Mouse (Mus musculus) kidney, adult 2 months (tissue): ENCODE measurements around the gene Gabbr2. TPM values are rescaled to one million over a fixed set of nuclear protein-coding genes. Genes with fewer than 3 reads are reported as not detected.
A peak's percentile ranks its signal among the peaks of the same experiment; 100 is the strongest.

Source experiments
- DNase-seq: peaks from one replicate; pipeline ENCODE4 v3.0.0; 2021
- H3K27ac ChIP-seq: fragments of 200-500 bp; 2 replicates; pipeline ENCODE4 v1.5.1; 2012; ENCODE audit warnings: low read depth, low read length, control low read depth, inconsistent platforms; ENCODE audit not compliant: insufficient read depth
- H3K27me3 ChIP-seq: fragments of 200-500 bp; replicated peaks from 2 replicates; pipeline ENCODE4 v1.6.1; 2012; ENCODE audit warnings: mild to moderate bottlenecking, moderate library complexity, low read length, inconsistent platforms; ENCODE audit not compliant: control insufficient read depth, insufficient read depth
- H3K36me3 ChIP-seq: fragments of 200-500 bp; 2 replicates; pipeline ENCODE4 v1.6.1; 2012; ENCODE audit warnings: mild to moderate bottlenecking, moderate library complexity, low read length, inconsistent platforms; ENCODE audit not compliant: control insufficient read depth, insufficient read depth
- H3K4me1 ChIP-seq: fragments of 200-500 bp; 2 replicates; pipeline ENCODE4 v1.6.1; 2011; ENCODE audit warnings: low read length; ENCODE audit not compliant: control insufficient read depth, insufficient read depth
- H3K4me3 ChIP-seq: fragments of 200-500 bp; 2 replicates; pipeline ENCODE4 v1.5.1; 2011; ENCODE audit warnings: mild to moderate bottlenecking, low read depth, low read length, control low read depth; ENCODE audit not compliant: insufficient read depth
- CTCF ChIP-seq: fragments of 200-500 bp; conservative IDR thresholded peaks from 2 replicates; pipeline ENCODE4 v1.5.1; 2011; ENCODE audit warnings: low read depth, mild to moderate bottlenecking, control low read depth, low read length, moderate library complexity, mixed read lengths; ENCODE audit not compliant: insufficient read depth, insufficient read length
- POLR2A ChIP-seq: fragments of 200-500 bp; IDR thresholded peaks from one replicate; pipeline ENCODE4 v1.6.1; 2011; ENCODE audit warnings: low read depth, low read length, control low read depth
- WGBS: fragments of 180-500 bp; shearing (Covaris S2); methylation state at CpG from one replicate; pipeline ENCODE4 v1.1.7; 2018; 5-methylcytosine and 5-hydroxymethylcytosine counted together
- polyA plus RNA-seq: library from polyadenylated mRNA; depleted of rRNA; stranded (reverse); fragments of >200 nt; gene quantifications from 2 replicates; pipeline ENCODE4 v1.2.3, GENCODE M21; 2012

Gabbr2 gene
- polyA plus RNA-seq, 1 experiment = 0.28 TPM

- H3K36me3 ChIP-seq = no peaks in the 10 kb centered on the region
- H3K4me3 ChIP-seq = no peak overlapping the region
- TF ChIP-seq POLR2A (no peak), CTCF (no peak)
- H3K27me3 ChIP-seq = no peaks in the 10 kb centered on the region
- no peak for DNase-seq
- H3K27ac ChIP-seq = no peak overlapping the region
- 55% methylated on average over 10 of the region's 10 CpGs for WGBS
- no peaks in the 10 kb centered on the region for H3K4me1 ChIP-seq
Measured at GRCm38 (mm10) chr4:46973322-46973721, 18.4 kb downstream of the Gabbr2 start.

GRCm38 (mm10) chr4:46967981-46968380 is 23.7 kb downstream of the Gabbr2 start:
- H3K27ac ChIP-seq = no peak overlapping the region
- H3K4me3 ChIP-seq = no peak overlapping the region
- H3K27me3 ChIP-seq = no peaks in the 10 kb centered on the region
- no peaks in the 10 kb centered on the region for H3K4me1 ChIP-seq
- TF ChIP-seq CTCF (no peak), POLR2A (no peak)
- WGBS = 44% methylated on average over 10 of the region's 10 CpGs
- no peak for DNase-seq
- no peaks in the 10 kb centered on the region for H3K36me3 ChIP-seq

GRCm38 (mm10) chr4:46966551-46966950 is 25.1 kb downstream of the Gabbr2 start:
- H3K27me3 ChIP-seq = no peaks in the 10 kb centered on the region
- no peak overlapping the region for H3K27ac ChIP-seq
- TF ChIP-seq POLR2A = no peak
- TF ChIP-seq CTCF = no peak
- no peaks in the 10 kb centered on the region for H3K36me3 ChIP-seq
- DNase-seq = no peak
- no peak overlapping the region for H3K4me3 ChIP-seq
- H3K4me1 ChIP-seq = no peaks in the 10 kb centered on the region

GRCm38 (mm10) chr4:46961403-46961802 is 30.3 kb downstream of the Gabbr2 start:
- 88% methylated on average over 2 of the region's 2 CpGs for WGBS
- no peak for TF ChIP-seq CTCF
- TF ChIP-seq POLR2A = no peak
- Histone ChIP-seq H3K4me1 (no peaks in the 10 kb centered on the region; the same call in 1 of the 2 replicates), H3K27ac (no peak overlapping the region), H3K4me3 (no peak overlapping the region), H3K36me3 (no peaks in the 10 kb centered on the region), H3K27me3 (no peaks in the 10 kb centered on the region)
- no peak for DNase-seq

GRCm38 (mm10) chr4:46960208-46960607 is 31.5 kb downstream of the Gabbr2 start:
- H3K36me3 ChIP-seq = no peaks in the 10 kb centered on the region
- no peak overlapping the region for H3K4me3 ChIP-seq
- H3K4me1 ChIP-seq = no peaks in the 10 kb centered on the region; the same call in 1 of the 2 replicates
- no peak for TF ChIP-seq POLR2A
- no peak for TF ChIP-seq CTCF
- WGBS = 88% methylated on average over 10 of the region's 10 CpGs
- no peaks in the 10 kb centered on the region for H3K27me3 ChIP-seq
- no peak overlapping the region for H3K27ac ChIP-seq
- no peak for DNase-seq

GRCm38 (mm10) chr4:46959776-46960175 is 31.9 kb downstream of the Gabbr2 start:
- DNase-seq = peak; percentile 87
- 66% methylated on average over 6 of the region's 6 CpGs for WGBS
- no peaks in the 10 kb centered on the region for H3K27me3 ChIP-seq
- H3K4me1 ChIP-seq = no peaks in the 10 kb centered on the region; the same call in 1 of the 2 replicates
- TF ChIP-seq CTCF = no peak
- no peak for TF ChIP-seq POLR2A
- H3K4me3 ChIP-seq = no peak overlapping the region
- H3K27ac ChIP-seq = no peak overlapping the region
- no peaks in the 10 kb centered on the region for H3K36me3 ChIP-seq

- Histone ChIP-seq H3K4me1 (no peaks in the 10 kb centered on the region; the same call in 1 of the 2 replicates), H3K36me3 (no peaks in the 10 kb centered on the region), H3K27ac (no peak overlapping the region), H3K27me3 (no peaks in the 10 kb centered on the region), H3K4me3 (no peak overlapping the region)
- TF ChIP-seq POLR2A (no peak), CTCF (no peak)
- 77% methylated on average over 7 of the region's 7 CpGs for WGBS
- DNase-seq = no peak
Measured at GRCm38 (mm10) chr4:46957955-46958354, 33.7 kb downstream of the Gabbr2 start.

- DNase-seq = no peak
- TF ChIP-seq POLR2A = no peak
- no peak for TF ChIP-seq CTCF
- WGBS = 68% methylated on average over 4 of the region's 4 CpGs
- H3K4me1 ChIP-seq = no peaks in the 10 kb centered on the region; the same call in 1 of the 2 replicates
- no peaks in the 10 kb centered on the region for H3K27me3 ChIP-seq
- H3K36me3 ChIP-seq = no peaks in the 10 kb centered on the region
- H3K4me3 ChIP-seq = no peak overlapping the region
- H3K27ac ChIP-seq = no peak overlapping the region
Measured at GRCm38 (mm10) chr4:46956966-46957365, 34.7 kb downstream of the Gabbr2 start.
